In genomic region chr8:46010746-46011680, GRCm38 (mm10) we compare ENCODE assay signal across 7 mouse cellular contexts. TPM values are rescaled to one million over a fixed set of nuclear protein-coding genes. Genes with fewer than 3 reads are reported as not detected.
DNase-seq lines count a peak whose midpoint lies in the region; ATAC-seq lines count a peak whose summit lies in the region.

No protein-coding gene starts in this region.

- no peaks in the 10 kb centered on the region for H3K36me3 ChIP-seq in heart, embryonic 11.5 days (ENCODE audit: control insufficient read depth, insufficient read depth, low read length)
- H3K36me3 ChIP-seq in kidney, embryonic 15.5 days = no peaks in the 10 kb centered on the region
- H3K36me3 ChIP-seq in lung, embryonic 15.5 days = no peaks in the 10 kb centered on the region

- H3K27ac ChIP-seq in heart, embryonic 11.5 days (ENCODE audit: low read depth, low read length) = peak overlapping the region; percentile 42; the same call in 1 of the 2 replicates
- H3K27ac ChIP-seq in kidney, embryonic 15.5 days = no peak overlapping the region; the same call in 1 of the 2 replicates
- H3K27ac ChIP-seq in lung, embryonic 15.5 days = peak overlapping the region; percentile 68

- peak; percentile 14 for DNase-seq in R1 (ENCODE audit: low read depth, low spot score)
- DNase-seq in cerebellum, postnatal 10 days = peak; percentile 67 to 70
- DNase-seq in right cerebral cortex, postnatal 25 days = peak; percentile 47
- DNase-seq in gastrocnemius, postnatal 25 days = no peak

- WGBS in heart, embryonic 11.5 days (ENCODE audit: insufficient replicate concordance) = 10% methylated on average over 17 of the region's 17 CpGs
- 17% methylated on average over 17 of the region's 17 CpGs for WGBS in kidney, embryonic 15.5 days
- 8% methylated on average over 17 of the region's 17 CpGs for WGBS in lung, embryonic 15.5 days

- ATAC-seq in heart, embryonic 11.5 days (replicated peaks; ENCODE audit: insufficient number of reproducible peaks, low FRiP score, low TSS enrichment) = peak; percentile 68; the same call in 1 of the 2 replicates
- peak; percentile 78 for ATAC-seq in kidney, embryonic 15.5 days (replicated peaks; ENCODE audit: low FRiP score)
- peak; percentile 78; the same call in 1 of the 2 replicates for ATAC-seq in lung, embryonic 15.5 days (ENCODE audit: borderline replicate concordance, extremely low read depth, low FRiP score, low TSS enrichment)

- H3K4me2 ChIP-seq in heart, embryonic 11.5 days = peak overlapping the region; percentile 60
- peak overlapping the region; percentile 45 for H3K4me2 ChIP-seq in kidney, embryonic 15.5 days
- peak overlapping the region; percentile 45 for H3K4me2 ChIP-seq in lung, embryonic 15.5 days

- H3K9ac ChIP-seq in heart, embryonic 11.5 days (ENCODE audit: low read depth, low read length) = peak overlapping the region; percentile 56
- no peak overlapping the region for H3K9ac ChIP-seq in kidney, embryonic 15.5 days
- no peak overlapping the region for H3K9ac ChIP-seq in lung, embryonic 15.5 days

- H3K9me3 ChIP-seq in heart, embryonic 11.5 days (replicated peaks; ENCODE audit: control insufficient read depth, low read length) = no peaks in the 10 kb centered on the region
- no peaks in the 10 kb centered on the region for H3K9me3 ChIP-seq in kidney, embryonic 15.5 days (replicated peaks)
- H3K9me3 ChIP-seq in lung, embryonic 15.5 days = no peaks in the 10 kb centered on the region

- peak overlapping the region; percentile 16; the same call in 1 of the 2 replicates for H3K4me3 ChIP-seq in heart, embryonic 11.5 days (ENCODE audit: low read depth, low read length)
- H3K4me3 ChIP-seq in kidney, embryonic 15.5 days (replicated peaks) = peak overlapping the region; percentile 3
- H3K4me3 ChIP-seq in lung, embryonic 15.5 days = 0 out of 2 replicates have a peak overlapping the region, but pooled peaks have one; percentile 9

- no peaks in the 10 kb centered on the region for H3K27me3 ChIP-seq in heart, embryonic 11.5 days (ENCODE audit: control insufficient read depth, insufficient read depth, low read length)
- no peaks in the 10 kb centered on the region for H3K27me3 ChIP-seq in kidney, embryonic 15.5 days
- no peaks in the 10 kb centered on the region for H3K27me3 ChIP-seq in lung, embryonic 15.5 days

- peaks cover 10% of the 10 kb centered on the region; the same call in 1 of the 2 replicates for H3K4me1 ChIP-seq in heart, embryonic 11.5 days (ENCODE audit: control insufficient read depth, insufficient read depth, low read length)
- H3K4me1 ChIP-seq in kidney, embryonic 15.5 days = peaks cover 8% of the 10 kb centered on the region
- peaks cover 15% of the 10 kb centered on the region for H3K4me1 ChIP-seq in lung, embryonic 15.5 days

RNA-seq across cellular contexts. Expression of gene Ankrd37, which starts 5.5 kb away (rescaled TPM):
- polyA plus RNA-seq in heart, embryonic 11.5 days (2014; fragmentation: Nextera tagmentation; extraction: Ambion mirVana) = 11.0 and 13.9 TPM in 2 replicates
- polyA plus RNA-seq in kidney, embryonic 15.5 days (2015; fragmentation: Nextera tagmentation; extraction: Ambion mirVana) = 23.6 and 24.9 TPM in 2 replicates
- polyA plus RNA-seq in lung, embryonic 15.5 days (2015; fragmentation: Nextera tagmentation; extraction: Ambion mirVana) = 33.4 and 44.7 TPM in 2 replicates
- 1 to 10 TPM; 2.2 to 3.2 TPM for total RNA-seq in gastrocnemius, postnatal 25 days (2021)

RNA-seq across cellular contexts. Expression of gene Lrp2bp, which starts 11.9 kb away (rescaled TPM):
- 0.89 and 1.2 TPM in 2 replicates for polyA plus RNA-seq in heart, embryonic 11.5 days (2014; fragmentation: Nextera tagmentation; extraction: Ambion mirVana)
- 0.61 and 0.76 TPM in 2 replicates for polyA plus RNA-seq in kidney, embryonic 15.5 days (2015; fragmentation: Nextera tagmentation; extraction: Ambion mirVana)
- 0.64 and 0.92 TPM in 2 replicates for polyA plus RNA-seq in lung, embryonic 15.5 days (2015; fragmentation: Nextera tagmentation; extraction: Ambion mirVana)
- total RNA-seq in gastrocnemius, postnatal 25 days (2021) = 1 to 10 TPM; 1.6 to 1.7 TPM

RNA-seq across cellular contexts. Expression of gene Ufsp2, which starts 35.7 kb away (rescaled TPM):
- polyA plus RNA-seq in heart, embryonic 11.5 days (2014; fragmentation: Nextera tagmentation; extraction: Ambion mirVana) = 62.0 and 62.7 TPM in 2 replicates
- polyA plus RNA-seq in kidney, embryonic 15.5 days (2015; fragmentation: Nextera tagmentation; extraction: Ambion mirVana) = 81.8 and 83.5 TPM in 2 replicates
- polyA plus RNA-seq in lung, embryonic 15.5 days (2015; fragmentation: Nextera tagmentation; extraction: Ambion mirVana) = 78.4 and 80.1 TPM in 2 replicates
- total RNA-seq in gastrocnemius, postnatal 25 days (2021) = 10 to 100 TPM; 39.0 to 41.3 TPM

RNA-seq across cellular contexts. Expression of gene 1700029J07Rik, which starts 36.0 kb away (rescaled TPM):
- polyA plus RNA-seq in heart, embryonic 11.5 days (2014; fragmentation: Nextera tagmentation; extraction: Ambion mirVana) = 2.1 and 2.4 TPM in 2 replicates
- polyA plus RNA-seq in kidney, embryonic 15.5 days (2015; fragmentation: Nextera tagmentation; extraction: Ambion mirVana) = 4.9 and 5.5 TPM in 2 replicates
- polyA plus RNA-seq in lung, embryonic 15.5 days (2015; fragmentation: Nextera tagmentation; extraction: Ambion mirVana) = 3.3 and 4.3 TPM in 2 replicates
- total RNA-seq in gastrocnemius, postnatal 25 days (2021) = under 1 TPM; 0.16 to 0.61 TPM
